Comparison of ENCODE assay signal across 10 mouse cellular contexts in the genomic region with DNA sequence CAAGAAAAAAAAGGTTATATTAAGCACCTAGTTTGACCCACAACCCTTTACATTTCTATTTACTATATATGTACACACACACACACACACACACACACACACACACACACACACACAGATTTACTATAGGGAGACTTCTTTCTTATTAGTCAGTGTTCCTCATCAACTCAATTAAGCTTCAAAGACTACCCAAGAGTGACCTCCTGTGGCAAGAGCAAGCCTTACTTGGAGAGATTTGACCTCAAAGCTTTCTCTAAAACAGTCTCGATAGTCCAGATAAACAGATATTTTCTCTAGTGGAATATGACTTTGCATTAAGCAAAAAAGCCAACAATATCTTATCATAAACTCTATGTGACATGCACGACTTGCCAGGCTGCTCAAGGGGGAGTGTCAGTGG. TPM values are rescaled to one million over a fixed set of nuclear protein-coding genes. Genes with fewer than 3 reads are reported as not detected.
DNase-seq lines count a peak whose midpoint lies in the region; ATAC-seq and TF ChIP-seq lines count a peak whose summit lies in the region.
"Had no signal": no experiment of that assay in that cellular context is flagged by ENCODE, and none has a peak within 500 bp of the region (broad histone marks: within the 10 kb centered on the region; RNA-seq: fewer than 3 reads in every experiment).

No protein-coding gene starts in this region.

- intact Hi-C loops in gastrocnemius, adult 2 months (cut with DNase I) = loop anchor here (5.0 kb wide), 1 partner anchor 70 kb away; no protein-coding TSS in a partner anchor
- intact Hi-C loops in gastrocnemius, postnatal 36 days (cut with DNase I) = no loop called here

- no peak overlapping the region for H3K4me3 ChIP-seq in gastrocnemius, adult 2 months
- no peak overlapping the region for H3K4me3 ChIP-seq in lung, embryonic 14.5 days (ENCODE audit: low read depth, low read length)
- no peak overlapping the region for H3K4me3 ChIP-seq in lung, adult 2 months (replicated peaks; ENCODE audit: extremely low read depth, low read depth, low read length)
- H3K4me3 ChIP-seq: neural tube, embryonic 15.5 days had no signal

- 72% methylated on average over 2 of the region's 2 CpGs for WGBS in lung, embryonic 14.5 days
- WGBS in lung, adult 2 months = 52% methylated on average over 2 of the region's 2 CpGs

- no peak overlapping the region for H3K9ac ChIP-seq in lung, embryonic 14.5 days
- H3K9ac ChIP-seq: neural tube, embryonic 15.5 days had no signal

- DNase-seq in gastrocnemius, adult 2 months = peak; percentile 15
- no peak for DNase-seq in gastrocnemius, postnatal 36 days
- DNase-seq in lung, embryonic 14.5 days = peak; percentile 33
- no peak for DNase-seq in lung, adult 2 months
- peak; percentile 58 for DNase-seq in NIH3T3 (ENCODE audit: low read depth)
- peak; percentile 40 for DNase-seq in naive thymus-derived CD4-positive, alpha-beta T cell, adult 2 months (ENCODE audit: low read depth)
- DNase-seq in thymus, postnatal 4 days = no peak
- no peak for DNase-seq in left cerebral cortex, adult 8-10 months (ENCODE audit: low spot score in 2 of 2)

- TF ChIP-seq POLR2A in lung, adult 2 months (IDR thresholded peaks at IDR 0.05; ENCODE audit: borderline replicate concordance, extremely low read depth, low read depth, low read length) = no peak

- H3K4me1 ChIP-seq in lung, embryonic 14.5 days (ENCODE audit: insufficient read depth) = no peaks in the 10 kb centered on the region
- no peaks in the 10 kb centered on the region for H3K4me1 ChIP-seq in lung, adult 2 months (ENCODE audit: control insufficient read depth, insufficient read depth, low read length)
- H3K4me1 ChIP-seq: neural tube, embryonic 15.5 days had no signal

- no peaks in the 10 kb centered on the region for H3K36me3 ChIP-seq in lung, embryonic 14.5 days (ENCODE audit: insufficient read depth)
- H3K36me3 ChIP-seq: neural tube, embryonic 15.5 days had no signal

- no peaks in the 10 kb centered on the region for H3K9me3 ChIP-seq in lung, embryonic 14.5 days (ENCODE audit: low read depth, low read length)
- H3K9me3 ChIP-seq: neural tube, embryonic 15.5 days had no signal

- ATAC-seq in lung, embryonic 14.5 days (ENCODE audit: insufficient read depth) = no peak

- H3K4me2 ChIP-seq in lung, embryonic 14.5 days = no peak overlapping the region
- H3K4me2 ChIP-seq: neural tube, embryonic 15.5 days had no signal

- TF ChIP-seq CTCF in gastrocnemius, adult 2 months (IDR thresholded peaks at IDR 0.05) = peak; percentile 40
- peak; percentile 15; the same call in 1 of the 2 replicates for TF ChIP-seq CTCF in lung, embryonic 14.5 days (IDR thresholded peaks at IDR 0.05; ENCODE audit: low read depth)
- TF ChIP-seq CTCF in lung, adult 2 months (IDR thresholded peaks at IDR 0.05; ENCODE audit: insufficient read depth, low read length) = no peak

- H3K27me3 ChIP-seq in lung, embryonic 14.5 days (ENCODE audit: insufficient read depth, low read length) = no peaks in the 10 kb centered on the region

- H3K27ac ChIP-seq in gastrocnemius, adult 2 months = no peak overlapping the region
- no peak overlapping the region for H3K27ac ChIP-seq in lung, embryonic 14.5 days (ENCODE audit: low read depth)
- H3K27ac ChIP-seq: macrophage; neural tube, embryonic 15.5 days had no signal

RNA-seq across cellular contexts. Expression of gene Prps2, which starts 25.1 kb away (rescaled TPM):
- total RNA-seq in gastrocnemius, adult 2 months (2021) = 1 to 10 TPM; 1.3 to 2.5 TPM
- total RNA-seq in gastrocnemius, postnatal 36 days (2021) = 1 to 10 TPM; 1.6 to 2.4 TPM
- 27.9 and 31.8 TPM in 2 replicates for polyA plus RNA-seq in lung, embryonic 14.5 days (2014; fragmentation: Nextera tagmentation; extraction: Ambion mirVana)
- 25.6 and 29.2 TPM in 2 replicates for polyA plus RNA-seq in lung, adult 2 months (2012; rRNA removed)
- 10 to 100 TPM; 25.8 to 34.7 (median 27.9) TPM for total RNA-seq in left cerebral cortex, adult 8-10 months (2022)

RNA-seq across cellular contexts. Expression of gene Tlr7, which starts 27.1 kb away (rescaled TPM):
- under 1 TPM; 0.43 to 0.70 TPM for total RNA-seq in gastrocnemius, adult 2 months (2021)
- total RNA-seq in gastrocnemius, postnatal 36 days (2021) = under 1 TPM; 0.51 to 0.81 TPM
- polyA plus RNA-seq in lung, embryonic 14.5 days (2014; fragmentation: Nextera tagmentation; extraction: Ambion mirVana) = 0.59 and 0.62 TPM in 2 replicates
- polyA plus RNA-seq in lung, adult 2 months (2012; rRNA removed) = 0.71 and 1.3 TPM in 2 replicates
- 1 to 10 TPM; 1.8 to 8.8 (median 4.9) TPM for total RNA-seq in left cerebral cortex, adult 8-10 months (2022)

Comparison
In these comparisons a context has a peak if more than half of its experiments do, and no peak if none do; other contexts are left out.
1. DNase-seq: peak in gastrocnemius, adult 2 months (single experiment), lung, embryonic 14.5 days (single experiment), NIH3T3 (single experiment) and naive thymus-derived CD4-positive, alpha-beta T cell, adult 2 months (single experiment); none in gastrocnemius, postnatal 36 days (0 of 2), lung, adult 2 months (single experiment), thymus, postnatal 4 days (single experiment) and left cerebral cortex, adult 8-10 months (0 of 2).
2. RNA of gene Prps2, which starts 25.1 kb away (total RNA-seq): 25.8 to 34.7 TPM in left cerebral cortex, adult 8-10 months; 1.3 to 2.5 TPM in gastrocnemius, adult 2 months and 1.6 to 2.4 TPM in gastrocnemius, postnatal 36 days; every median in the first group is over 4 times any median in the second.